Mouse (Mus musculus) gastrocnemius, postnatal 4 days (tissue): ENCODE measurements around the gene Ntrk3. TPM values are rescaled to one million over a fixed set of nuclear protein-coding genes. Genes with fewer than 3 reads are reported as not detected.
A peak's percentile ranks its signal among the peaks of the same experiment; 100 is the strongest.

Experiments used
- DNase-seq, 2 experiments: peaks; one replicate each; pipeline ENCODE4 v3.0.0; 2021 to 2022; ENCODE audit warnings: low spot score in 2 of 2, mixed read lengths in 2 of 2
- total RNA-seq, 2 experiments: library from RNA; stranded (reverse); gene quantifications; 2 replicates each; pipeline ENCODE4 v1.2.3; 2021

Ntrk3 gene
- total RNA-seq, 2 experiments from 2014 or later, result 6.0 to 7.6 TPM

DNA sequence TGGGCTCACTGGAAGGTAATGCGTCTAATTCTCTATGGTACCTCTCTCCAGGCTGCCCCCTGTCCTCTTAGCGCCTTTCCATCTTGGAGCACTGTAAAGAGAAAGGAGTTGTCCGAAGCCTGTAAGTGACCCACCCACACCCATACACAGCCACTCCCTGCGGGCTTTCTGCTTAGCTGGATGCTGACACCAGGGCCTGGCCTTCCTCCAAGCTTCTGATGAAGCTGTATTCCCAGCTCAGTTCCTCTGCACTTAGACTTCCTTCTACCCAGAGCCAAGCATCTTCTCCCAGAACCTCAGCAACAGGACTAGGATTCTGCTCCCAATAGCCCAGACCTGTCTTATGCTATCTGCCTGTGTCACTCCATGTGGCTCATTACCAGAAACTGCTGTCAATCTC is 114.1 kb downstream of the Ntrk3 start:
- DNase-seq, result peak in 1 of 2 experiments; percentile 17

DNA sequence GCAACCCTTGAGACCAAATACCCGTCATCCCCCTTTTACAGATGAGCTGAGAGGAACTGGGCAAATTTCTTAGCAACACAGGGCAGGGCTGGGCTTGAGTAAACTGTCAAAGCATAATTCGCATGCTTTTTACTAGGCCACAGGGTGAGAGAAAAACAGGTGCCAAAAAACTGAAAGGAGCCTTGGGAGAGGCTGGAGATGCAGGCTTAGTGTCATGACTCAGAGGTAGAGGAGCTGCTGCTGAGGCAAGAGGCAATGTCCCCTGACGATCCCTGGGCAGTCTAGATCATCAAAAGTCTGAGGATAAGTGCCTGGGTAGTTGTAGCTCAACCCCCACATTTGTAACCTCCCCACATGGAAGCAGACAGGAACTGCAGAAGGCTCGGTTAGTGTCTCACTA is 116.7 kb downstream of the Ntrk3 start:
- DNase-seq, result no peak

DNA sequence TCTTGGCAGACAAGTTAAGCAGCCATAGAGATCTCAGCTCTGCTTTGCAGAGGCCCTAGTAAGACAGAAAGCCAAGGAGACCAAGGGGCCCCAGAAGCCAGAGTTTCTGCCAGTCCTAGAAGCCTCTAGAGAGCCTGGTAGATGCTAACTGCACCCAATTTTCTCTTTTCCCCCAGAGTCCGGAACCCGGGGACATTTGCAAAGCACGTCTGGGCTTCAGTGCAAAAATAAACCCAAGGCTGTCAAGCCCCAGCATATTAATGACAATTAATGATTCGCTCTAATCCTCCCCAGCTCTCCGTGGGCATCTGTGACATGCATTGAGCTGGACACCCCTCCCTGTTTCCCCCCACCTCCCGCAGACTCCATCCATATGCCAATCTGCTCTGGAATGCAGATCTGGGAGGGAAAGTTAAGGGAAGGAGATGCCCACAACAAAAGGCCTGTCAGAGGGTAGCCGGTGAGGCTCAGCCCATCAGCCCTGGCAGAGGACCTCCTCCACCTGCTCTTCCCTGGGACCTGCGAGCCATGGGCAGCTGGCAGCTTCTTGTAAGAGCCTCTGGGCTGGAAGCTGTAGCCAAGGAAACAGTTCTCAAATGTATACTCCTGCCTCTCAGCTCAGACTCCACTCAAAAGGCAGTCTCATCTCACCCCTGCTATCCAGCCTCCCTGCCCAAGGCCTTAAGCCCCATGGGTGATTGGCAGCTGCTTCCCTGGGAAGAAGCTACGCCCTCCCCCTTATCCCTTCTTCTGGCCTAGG is 117.8 kb downstream of the Ntrk3 start:
- DNase-seq, result no peak

DNA sequence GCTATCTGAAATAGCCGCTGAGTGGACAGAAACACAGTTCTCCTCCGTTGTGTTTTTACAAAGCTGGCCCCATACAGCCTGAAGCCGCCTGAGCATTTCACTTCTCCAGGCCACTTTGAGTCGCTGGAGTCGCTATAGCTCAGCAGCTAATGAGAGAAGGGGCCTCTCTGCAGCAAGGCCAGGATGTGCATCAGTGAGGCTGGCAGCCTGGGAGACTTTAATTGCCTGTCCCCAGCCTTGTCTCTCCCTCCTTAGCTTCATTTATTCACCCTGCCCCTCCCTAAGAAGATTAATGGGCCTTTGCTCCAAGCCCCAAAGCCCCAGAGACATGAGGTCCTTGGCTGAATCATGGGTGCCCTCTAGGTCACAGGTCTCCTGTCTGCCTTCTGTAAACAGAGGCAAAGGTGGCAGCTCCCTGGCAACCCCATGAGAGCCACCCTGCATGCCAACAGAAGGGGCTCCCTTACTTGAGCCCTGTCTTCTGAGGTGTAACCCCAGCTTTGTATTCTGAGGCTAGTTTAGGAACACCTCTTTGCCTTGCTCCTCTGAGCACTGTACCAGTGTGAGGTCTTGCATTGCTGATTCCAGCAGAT is 132.2 kb downstream of the Ntrk3 start:
- no peak for DNase-seq

DNA sequence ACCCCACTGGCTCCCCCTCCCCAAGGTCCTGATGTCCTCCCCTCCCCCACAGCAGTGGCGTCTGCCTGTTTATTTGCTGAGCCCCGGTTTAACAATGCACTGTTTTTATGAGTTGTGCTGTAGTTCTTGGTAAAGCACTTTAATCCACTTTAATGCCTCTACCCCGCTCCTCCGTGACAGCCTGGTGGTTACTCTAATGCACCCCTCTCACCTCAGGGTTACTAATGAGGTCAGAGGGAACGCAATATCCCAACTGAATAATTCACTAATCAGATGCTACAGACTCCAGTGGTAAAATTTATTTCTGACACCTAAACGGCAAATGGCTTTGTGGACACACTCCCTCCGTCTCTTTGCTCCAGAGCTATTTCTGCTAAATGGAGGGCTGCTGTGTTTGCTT is 133.9 kb downstream of the Ntrk3 start:
- no peak for DNase-seq

DNA sequence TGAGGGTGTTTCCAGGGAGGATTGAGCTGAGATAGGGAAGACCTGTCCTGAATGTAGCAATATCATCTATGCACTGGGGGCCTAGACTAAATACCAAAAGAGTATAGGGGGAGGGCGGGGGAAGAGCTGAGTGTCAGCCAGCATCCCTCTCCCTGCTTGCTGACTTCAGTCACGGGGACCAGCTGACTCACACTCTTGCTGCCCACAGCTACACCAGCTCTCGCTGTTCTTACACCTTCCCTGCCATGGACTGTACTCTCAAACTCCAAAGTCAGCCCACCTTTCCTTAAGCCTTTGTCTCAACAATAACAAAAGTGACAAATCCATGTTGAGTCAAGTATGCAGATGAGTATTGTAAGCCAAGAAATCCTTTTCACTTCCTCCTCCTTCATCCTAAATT is 136.0 kb downstream of the Ntrk3 start:
- DNase-seq, result no peak

DNA sequence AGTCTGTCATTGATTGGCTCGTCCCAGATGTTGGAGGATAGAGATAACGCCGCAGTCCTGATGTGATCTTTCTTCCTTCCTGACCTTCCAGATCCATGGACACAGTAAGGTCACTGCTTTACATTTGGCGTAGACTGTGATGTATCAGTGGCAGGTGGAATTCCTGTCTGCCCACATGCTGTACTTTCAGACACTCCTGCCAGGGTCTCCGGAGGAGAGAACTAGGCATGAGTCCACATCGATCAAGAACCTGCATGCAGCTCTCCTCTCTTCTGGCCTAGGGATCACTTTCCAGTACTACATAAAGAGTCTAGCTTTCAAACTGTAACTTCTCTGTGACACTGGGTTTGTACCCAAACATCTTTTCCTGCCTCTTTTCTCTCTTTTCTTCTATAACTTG is 136.9 kb downstream of the Ntrk3 start:
- no peak for DNase-seq

DNA sequence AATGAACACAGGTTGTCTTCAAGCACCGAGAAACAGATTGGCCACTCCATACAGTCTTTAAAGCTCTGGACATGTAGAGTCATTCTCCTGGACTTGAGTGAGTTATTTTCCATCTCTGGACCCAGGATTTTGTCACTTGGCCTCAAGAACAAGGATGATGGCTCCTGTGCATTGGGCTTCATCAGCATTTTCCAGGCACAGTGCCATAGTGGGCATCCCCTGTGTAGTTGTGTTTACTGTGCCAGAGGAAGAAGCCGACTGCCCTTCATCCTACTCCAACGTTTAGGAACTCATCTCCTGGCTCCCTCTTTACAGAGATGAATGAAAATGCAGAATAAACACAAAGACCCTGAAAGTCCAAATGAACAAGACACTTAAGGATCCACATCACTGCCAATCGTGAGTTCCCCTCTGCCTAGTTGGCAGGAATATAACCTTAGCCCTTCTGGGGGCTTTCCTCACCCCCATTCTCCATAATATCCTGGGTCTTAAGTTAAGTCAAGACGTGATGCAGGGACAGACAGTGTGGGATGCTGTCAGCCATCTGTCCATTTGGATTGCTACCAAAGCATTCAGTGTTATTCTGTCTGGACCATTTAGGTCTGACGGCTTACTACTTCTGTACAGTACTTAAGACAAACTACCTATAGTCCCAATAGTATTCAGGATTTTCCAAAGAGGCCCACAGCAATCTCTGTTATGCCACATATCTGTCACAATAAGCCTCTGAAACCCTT is 137.7 kb downstream of the Ntrk3 start:
- no peak for DNase-seq

DNA sequence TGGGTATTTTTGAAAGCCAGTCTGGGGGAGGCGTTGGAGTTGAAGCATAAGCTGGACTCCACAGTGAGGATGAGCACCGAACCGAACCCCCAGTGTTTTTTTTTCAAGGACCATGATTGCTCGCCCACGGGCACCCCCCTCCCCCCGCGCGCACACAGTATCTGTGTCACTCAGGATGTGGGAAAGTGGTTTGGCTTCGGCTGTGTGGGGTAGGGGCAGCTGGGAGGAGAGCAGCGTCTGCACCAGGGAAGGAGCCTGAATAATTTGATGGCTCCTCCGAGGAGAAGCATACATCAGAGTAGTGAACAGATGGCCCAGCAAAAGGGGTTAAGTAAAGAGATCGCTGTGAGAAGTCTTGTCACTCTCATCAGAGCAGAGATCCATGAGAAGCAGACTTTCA is 139.7 kb downstream of the Ntrk3 start:
- no peak for DNase-seq

DNA sequence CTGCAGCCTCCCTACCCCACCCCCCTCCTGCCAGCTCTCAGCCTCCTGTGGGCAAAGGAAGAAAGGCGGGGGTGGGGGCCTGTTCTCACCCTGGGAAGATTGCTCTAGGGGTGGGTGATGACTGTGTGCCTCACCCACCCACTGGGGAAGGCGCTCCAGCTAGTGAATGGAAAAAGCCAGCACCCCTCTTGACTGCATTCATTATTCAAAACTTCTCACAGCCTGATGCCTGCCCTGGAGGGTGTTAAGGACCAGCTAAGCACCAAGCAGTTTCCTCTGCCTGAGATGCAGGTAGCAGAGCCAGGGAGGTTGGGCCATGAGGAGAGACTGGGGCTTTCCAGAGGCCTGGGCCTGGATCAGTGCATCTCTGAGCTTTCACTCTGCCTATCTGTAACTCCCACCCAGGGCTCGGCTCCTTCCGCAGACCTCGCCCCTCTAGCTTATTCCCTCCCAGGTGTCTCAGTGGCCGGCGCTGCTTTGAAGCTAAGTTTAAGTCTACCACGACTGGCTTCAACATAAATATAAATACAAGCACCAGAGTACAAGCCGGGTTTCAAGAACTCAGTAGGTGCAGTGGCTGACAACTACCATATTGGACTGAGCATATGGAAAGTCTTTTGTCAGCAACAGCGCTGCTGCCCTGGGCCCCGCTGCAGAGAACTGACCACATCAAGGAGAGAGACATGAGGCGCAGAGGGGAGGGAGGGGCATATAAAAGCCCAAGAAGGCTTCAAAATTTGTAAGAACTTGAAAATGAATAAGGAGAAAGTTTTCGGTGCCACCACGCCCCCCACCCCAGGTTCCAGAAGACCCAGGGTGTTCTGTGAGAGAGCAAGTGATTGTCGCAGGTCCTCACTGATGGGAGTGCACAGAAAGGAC is 140.3 kb downstream of the Ntrk3 start:
- DNase-seq, result no peak

DNA sequence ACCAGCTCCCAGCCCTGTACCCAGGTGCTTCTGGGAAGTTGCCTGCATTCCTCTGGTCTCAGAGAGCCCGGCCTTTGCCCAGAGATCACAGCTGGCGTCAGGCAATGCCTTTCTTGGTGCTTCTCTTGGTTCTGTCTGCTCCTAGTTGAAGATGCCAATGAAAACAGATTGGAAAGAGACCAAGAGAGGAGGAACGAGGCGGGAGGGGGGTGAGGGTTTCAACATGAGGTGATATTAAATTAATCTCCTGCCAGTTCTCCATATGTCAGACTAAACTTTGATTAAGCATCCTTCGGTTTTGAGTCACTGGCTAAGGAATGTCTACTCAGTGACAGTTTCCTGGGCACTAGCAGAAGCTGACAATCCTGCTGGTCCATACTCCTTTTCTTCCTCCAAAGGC is 141.3 kb downstream of the Ntrk3 start:
- DNase-seq, result no peak

DNA sequence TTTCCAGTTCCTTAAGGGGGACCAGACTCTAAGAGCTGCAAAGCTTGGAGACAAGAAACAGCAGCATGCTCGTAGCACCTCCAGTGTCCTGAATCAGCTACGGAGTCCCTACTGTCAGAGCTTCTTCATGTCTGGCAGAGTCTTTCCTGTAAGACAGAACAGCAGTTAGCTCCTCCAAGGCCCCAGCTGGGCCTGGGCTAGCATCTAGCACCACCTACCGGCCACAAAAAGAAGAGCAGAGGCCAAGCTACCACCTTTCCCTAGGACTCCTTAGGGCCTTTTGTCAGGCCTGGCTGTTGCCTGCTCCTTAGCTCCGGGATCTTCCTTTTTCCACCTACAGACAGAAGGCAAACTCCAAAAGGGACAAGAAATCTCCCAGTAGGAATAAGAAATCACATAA is 141.9 kb downstream of the Ntrk3 start:
- peak in 1 of 2 experiments; percentile 44 for DNase-seq

DNA sequence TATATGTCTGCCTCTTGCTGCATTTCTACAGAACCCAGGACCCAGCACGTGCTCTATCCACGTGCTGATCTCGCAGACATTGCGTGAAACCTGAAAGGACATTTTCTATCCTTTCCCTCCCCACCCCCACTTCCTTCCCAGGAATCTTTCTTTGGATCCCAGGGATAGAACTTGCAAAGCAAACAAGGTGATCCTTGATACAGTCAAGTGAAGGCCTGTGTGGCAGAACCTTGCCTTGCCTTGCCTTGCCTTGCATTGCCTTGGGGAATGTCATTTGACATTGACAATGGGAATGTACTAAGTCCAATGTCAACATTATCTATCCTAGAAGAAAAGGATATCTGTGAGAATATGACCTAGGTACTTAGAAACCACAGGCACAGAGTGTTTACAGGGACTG is 144.9 kb downstream of the Ntrk3 start:
- no peak for DNase-seq

DNA sequence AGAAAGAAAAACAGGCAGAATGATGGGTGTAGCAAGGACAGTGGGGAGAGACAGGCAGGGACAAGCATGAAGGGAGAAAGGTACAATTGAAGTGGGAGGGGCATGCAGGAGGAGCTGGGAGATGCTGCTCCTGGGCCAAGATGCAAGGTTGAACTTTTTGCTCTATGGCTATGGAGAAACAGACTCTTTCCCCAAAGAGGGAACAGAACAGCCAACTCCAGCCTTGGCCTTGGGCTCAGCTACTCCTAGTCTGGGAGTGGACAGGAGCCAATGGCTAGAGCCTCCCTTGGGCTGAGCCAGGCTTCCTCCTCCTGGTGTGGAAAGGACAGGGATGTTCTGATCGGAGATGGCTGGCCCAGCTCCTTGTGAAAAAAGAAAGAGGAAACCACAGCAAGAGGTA is 145.6 kb downstream of the Ntrk3 start:
- no peak for DNase-seq

DNA sequence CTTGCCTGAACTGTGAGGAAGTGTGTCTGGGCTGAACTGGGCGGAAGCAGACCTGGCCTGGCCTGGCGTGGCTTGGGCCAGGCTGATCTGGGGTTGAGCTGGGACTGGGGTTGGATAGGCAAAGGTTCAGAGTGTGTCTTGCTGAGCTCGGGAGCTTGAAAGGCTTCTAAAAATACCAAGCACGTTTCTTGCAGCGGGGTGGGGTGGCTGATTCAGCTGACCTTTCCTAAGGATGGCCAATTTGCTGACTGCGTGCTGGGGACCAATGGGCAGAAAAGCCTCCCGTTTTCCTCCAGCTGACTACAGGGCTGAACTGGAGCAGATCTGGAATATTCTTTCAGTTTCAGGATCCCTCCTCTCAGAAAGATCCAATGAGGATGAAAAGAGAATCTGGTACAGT is 148.0 kb downstream of the Ntrk3 start:
- DNase-seq, result no peak

DNA sequence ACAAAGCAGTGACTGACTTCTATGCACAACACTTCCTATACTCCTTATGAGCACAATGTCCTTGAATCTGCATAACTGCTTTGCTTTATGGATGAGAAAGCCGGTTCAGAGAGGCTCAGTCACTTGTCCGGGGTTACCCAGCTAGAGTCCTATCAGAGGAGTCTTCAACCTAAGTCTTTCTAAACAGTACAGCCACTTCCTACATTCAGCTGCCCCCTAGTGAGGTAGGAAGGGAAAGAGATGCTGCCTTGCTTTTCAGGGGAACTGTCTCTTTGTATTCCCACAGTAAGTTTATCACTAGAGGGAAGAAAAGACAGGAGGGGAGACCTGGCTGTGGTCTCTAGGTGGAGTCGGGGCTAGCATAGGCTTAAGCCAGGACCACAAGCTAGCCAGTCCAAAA is 151.0 kb downstream of the Ntrk3 start:
- no peak for DNase-seq

DNA sequence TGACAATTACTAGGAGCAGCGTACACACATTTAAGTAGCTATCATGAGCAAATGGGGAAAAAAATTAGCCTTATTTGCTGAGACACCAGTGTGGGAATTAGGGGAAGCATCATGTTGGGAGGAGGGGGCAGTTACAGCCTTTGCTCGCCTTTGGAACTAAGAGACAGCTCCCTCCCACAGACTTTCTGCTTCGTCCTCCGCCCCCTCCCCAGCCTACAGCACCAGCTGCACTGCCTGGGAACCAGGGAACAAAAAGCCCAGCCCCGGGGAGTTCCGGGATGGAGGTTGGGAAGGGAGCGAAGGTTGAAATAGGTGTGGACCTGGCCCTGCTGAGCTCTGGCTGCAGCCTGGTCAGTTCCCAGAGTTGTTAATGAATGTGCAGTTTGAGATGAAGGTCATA is 151.9 kb downstream of the Ntrk3 start:
- DNase-seq, result no peak

DNA sequence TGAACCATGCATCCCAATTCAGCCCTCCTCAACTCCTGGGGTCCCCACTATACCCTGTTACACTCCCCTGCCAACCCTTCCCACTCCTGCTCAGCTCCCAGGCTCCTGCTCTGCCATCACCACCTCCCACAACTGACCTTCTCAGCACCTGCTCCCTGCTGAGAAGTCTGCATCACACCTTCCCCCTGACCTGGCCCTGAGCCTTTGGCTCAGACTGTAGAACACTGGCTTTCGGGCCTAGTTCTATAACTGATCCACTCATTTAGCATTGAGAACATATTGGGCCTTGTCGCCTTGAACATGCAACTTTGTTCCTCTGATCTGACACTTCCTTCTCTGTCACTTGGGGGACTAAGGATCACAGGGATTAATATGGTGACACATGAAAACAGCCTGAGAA is 152.9 kb downstream of the Ntrk3 start:
- no peak for DNase-seq

DNA sequence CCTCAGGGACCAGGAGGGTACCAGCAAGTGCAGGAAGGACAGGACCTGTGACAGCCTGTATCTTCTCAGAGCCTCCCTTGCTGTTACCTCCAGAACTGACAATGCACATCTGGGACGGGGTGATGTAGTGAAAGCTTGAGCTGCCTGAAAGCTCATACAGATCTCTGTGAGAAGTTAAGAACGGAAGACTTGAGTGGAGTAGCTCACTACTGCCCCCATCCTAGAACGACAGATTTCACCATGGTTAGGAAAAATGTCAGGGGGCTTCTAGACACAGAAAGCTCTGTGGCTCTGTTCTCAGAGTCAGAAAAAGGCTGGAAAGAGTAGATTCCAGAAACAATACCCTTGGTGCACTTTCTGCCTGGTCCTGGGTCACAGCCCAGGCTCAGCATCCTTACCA is 153.3 kb downstream of the Ntrk3 start:
- no peak for DNase-seq

DNA sequence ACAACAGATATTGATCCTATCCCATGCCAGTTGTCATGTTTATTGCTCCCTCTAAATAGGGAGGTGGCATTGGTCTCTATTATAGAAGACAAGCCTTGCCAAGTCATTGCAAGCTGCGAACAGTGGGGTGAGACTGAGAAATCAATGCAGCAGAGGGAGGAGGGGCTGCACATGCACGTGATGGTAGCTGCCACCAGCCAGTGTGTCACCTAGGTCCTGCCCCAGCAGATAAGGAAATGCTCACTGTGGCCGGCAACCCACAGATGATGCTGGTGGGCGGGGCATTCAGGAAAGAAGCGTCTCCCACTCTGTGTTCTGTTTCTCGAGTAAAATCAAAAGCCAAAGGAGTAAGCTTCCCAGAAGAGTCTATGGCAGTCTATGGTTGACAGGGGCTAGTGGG is 154.1 kb downstream of the Ntrk3 start:
- DNase-seq, result no peak

DNA sequence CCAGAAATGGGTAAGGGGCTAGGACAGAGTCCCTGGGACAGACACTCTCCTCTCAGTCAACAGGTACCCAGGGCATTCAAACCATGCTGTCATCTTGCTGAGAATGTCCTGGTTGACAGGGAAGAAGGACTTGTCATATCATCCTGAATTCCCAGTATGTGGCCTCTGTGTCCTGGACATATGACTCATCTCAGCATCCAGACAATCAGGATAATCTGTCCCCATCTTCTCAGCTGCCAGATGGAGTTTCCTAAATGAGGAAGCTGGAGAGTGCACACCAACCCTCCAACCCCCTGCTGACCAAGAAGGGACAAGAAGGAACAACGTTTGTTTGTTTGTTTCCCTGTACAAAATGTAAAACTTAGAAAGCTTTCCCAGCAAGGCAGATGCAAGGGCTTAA is 156.5 kb downstream of the Ntrk3 start:
- no peak for DNase-seq
